Mouse (Mus musculus) megakaryocyte progenitor cell, adult 5-6 weeks (primary cell): Measurements from ENCODE around the gene Galk2. TPM values are rescaled to one million over a fixed set of nuclear protein-coding genes. Genes with fewer than 3 reads are reported as not detected.

ENCODE experiments used
- ATAC-seq: replicated peaks from 2 replicates; pipeline ENCODE4 v1.8.0; 2016; ENCODE audit warnings: mild to moderate bottlenecking, moderate TSS enrichment, inconsistent platforms; ENCODE audit not compliant: poor library complexity
- total RNA-seq, 2 experiments: library from RNA; stranded (forward) in 1 of 2; stranded (reverse) in 1 of 2; fragments of 157-497, 149-512 nt in 1 of 2; fragments of 200-1000 nt in 1 of 2; gene quantifications; 2 replicates each; pipeline versions ENCODE4 v1.2.3 to v1.2.4; 2015 to 2017

Gene Galk2
- total RNA-seq, 2 experiments from 2014 or later: 24.6 to 44.9 TPM

- 0 out of 2 replicates have a peak, but pooled peaks have one; percentile 6 for ATAC-seq
These were observed 80.2 kb downstream of the Galk2 start for GRCm38 (mm10) chr2:125938993-125939642.

GRCm38 (mm10) chr2:125941111-125941785, 82.3 kb downstream of the Galk2 start:
- no peak for ATAC-seq

GRCm38 (mm10) chr2:125943301-125943700, 84.4 kb downstream of the Galk2 start:
- no peak for ATAC-seq

- ATAC-seq: no peak
These were observed 89.3 kb downstream of the Galk2 start for GRCm38 (mm10) chr2:125948195-125948594.

- no peak for ATAC-seq
These were observed 109.9 kb downstream of the Galk2 start for GRCm38 (mm10) chr2:125968811-125969210.

- no peak for ATAC-seq
These were observed 114.3 kb downstream of the Galk2 start for GRCm38 (mm10) chr2:125973207-125973606.

GRCm38 (mm10) chr2:125975206-125975605, 116.3 kb downstream of the Galk2 start:
- no peak for ATAC-seq

- no peak for ATAC-seq
These were observed 117.0 kb downstream of the Galk2 start for GRCm38 (mm10) chr2:125975808-125976345.

- no peak for ATAC-seq
These were observed 143.4 kb downstream of the Galk2 start for GRCm38 (mm10) chr2:126002291-126002690.

- ATAC-seq: peak; percentile 91
These were observed 147.2 kb downstream of the Galk2 start for GRCm38 (mm10) chr2:126006088-126006487.

- peak; percentile 65 for ATAC-seq
These were observed 147.8 kb downstream of the Galk2 start for GRCm38 (mm10) chr2:126006742-126007141.

GRCm38 (mm10) chr2:126014989-126015710, 156.2 kb downstream of the Galk2 start:
- peak; percentile 55; the same call in 1 of the 2 replicates for ATAC-seq

GRCm38 (mm10) chr2:126015763-126016473, 157.0 kb downstream of the Galk2 start:
- ATAC-seq: no peak

- no peak for ATAC-seq
These were observed 172.4 kb downstream of the Galk2 start for GRCm38 (mm10) chr2:126031186-126031900.

- peak; percentile 68 for ATAC-seq
These were observed 174.4 kb downstream of the Galk2 start for GRCm38 (mm10) chr2:126033114-126033972.
